In genomic region chr11:19811271-19811991, GRCm38 (mm10) we compare ENCODE assay signal across 21 mouse cellular contexts.
DNase-seq lines count a peak whose midpoint lies in the region; ATAC-seq and TF ChIP-seq lines count a peak whose summit lies in the region.
"Had no signal": no experiment of that assay in that cellular context is flagged by ENCODE, and none has a peak within 500 bp of the region (broad histone marks: within the 10 kb centered on the region; RNA-seq: fewer than 3 reads in every experiment).

No protein-coding gene starts in this region.

- H3K9ac ChIP-seq in heart, embryonic 12.5 days: no peak overlapping the region
- H3K9ac ChIP-seq in CH12.LX (ENCODE audit: insufficient read depth, low read depth) (no peak overlapping the region), ES-E14 (ENCODE audit: insufficient read depth, low read depth, low read length, poor library complexity, severe bottlenecking) (peak overlapping the region; percentile 40; the same call in 1 of the 2 replicates)
- H3K9ac ChIP-seq in forebrain, embryonic 13.5 days: no peak overlapping the region
- H3K9ac ChIP-seq: neural tube, embryonic 15.5 days; stomach, embryonic 15.5 days had no signal

- H3K27me3 ChIP-seq in heart, embryonic 12.5 days (replicated peaks): no peaks in the 10 kb centered on the region
- no peaks in the 10 kb centered on the region for H3K27me3 ChIP-seq in CH12.LX (replicated peaks)
- no peaks in the 10 kb centered on the region for H3K27me3 ChIP-seq in forebrain, embryonic 13.5 days
- H3K27me3 ChIP-seq: neural tube, embryonic 15.5 days; stomach, embryonic 15.5 days had no signal

- TF ChIP-seq POLR2A in CH12.LX (IDR thresholded peaks at IDR 0.05; ENCODE audit: low read depth, low read length): no peak

- intact Hi-C loops in heart, postnatal 25 days (cut with DNase I): no loop called here

- peak overlapping the region; percentile 25 for H3K4me2 ChIP-seq in heart, embryonic 12.5 days
- no peak overlapping the region for H3K4me2 ChIP-seq in CH12.LX (ENCODE audit: insufficient read depth, low read depth, poor library complexity, severe bottlenecking)
- H3K4me2 ChIP-seq in forebrain, embryonic 13.5 days: no peak overlapping the region
- H3K4me2 ChIP-seq: neural tube, embryonic 15.5 days; stomach, embryonic 15.5 days had no signal

- no peak for TF ChIP-seq RAD21 in CH12.LX (IDR thresholded peaks at IDR 0.05; ENCODE audit: low read depth, low read length)

- no peak for ATAC-seq in heart, embryonic 12.5 days (ENCODE audit: insufficient number of reproducible peaks, low FRiP score)
- ATAC-seq in forebrain, embryonic 13.5 days: peak; percentile 53; the same call in 1 of the 2 replicates
- no peak for ATAC-seq in activated CD4-positive, CD25-positive, alpha-beta regulatory T cell, adult 4 months
- ATAC-seq: inflammation-experienced regulatory T-cells, adult 6 months had no signal

- no peaks in the 10 kb centered on the region for H3K4me1 ChIP-seq in heart, embryonic 12.5 days (replicated peaks)
- peaks cover 8 to 33% of the 10 kb centered on the region in 2 experiments for H3K4me1 ChIP-seq in CH12.LX (ENCODE audit: control insufficient read depth in 1 of 2, insufficient read depth in 2 of 2)
- H3K4me1 ChIP-seq in ES-E14 (ENCODE audit: control insufficient read depth in 2 of 2, insufficient read depth in 2 of 2, low read length in 2 of 2, poor library complexity in 1 of 2): peaks cover 0 to 6% of the 10 kb centered on the region in 2 experiments; a peak in 1 of 4 replicates
- peaks cover 10% of the 10 kb centered on the region; the same call in 1 of the 2 replicates for H3K4me1 ChIP-seq in forebrain, embryonic 13.5 days
- H3K4me1 ChIP-seq: stomach, embryonic 15.5 days had no signal

- no peak for TF ChIP-seq CTCF in CH12.LX (conservative IDR thresholded peaks at IDR 0.05 in 1 of 2, IDR thresholded peaks at IDR 0.05 in 1 of 2; ENCODE audit: low read depth in 2 of 2, low read length in 2 of 2)

- no peaks in the 10 kb centered on the region for H3K36me3 ChIP-seq in heart, embryonic 12.5 days
- H3K36me3 ChIP-seq in CH12.LX (replicated peaks in 1 of 2; ENCODE audit: control insufficient read depth in 1 of 2, insufficient read depth in 1 of 2, low read length in 1 of 2) (no peaks in the 10 kb centered on the region), ES-E14 (ENCODE audit: control insufficient read depth, insufficient read depth, low read length, poor library complexity, severe bottlenecking) (no peaks in the 10 kb centered on the region)
- no peaks in the 10 kb centered on the region for H3K36me3 ChIP-seq in forebrain, embryonic 13.5 days (ENCODE audit: poor library complexity, severe bottlenecking)
- H3K36me3 ChIP-seq: neural tube, embryonic 15.5 days; stomach, embryonic 15.5 days had no signal

- WGBS in heart, embryonic 12.5 days: 32% methylated on average over 12 of the region's 12 CpGs
- 12% methylated on average over 12 of the region's 12 CpGs for WGBS in forebrain, embryonic 13.5 days

- H3K27ac ChIP-seq in heart, embryonic 12.5 days (ENCODE audit: poor library complexity, severe bottlenecking): no peak overlapping the region
- H3K27ac ChIP-seq in CH12.LX (ENCODE audit: insufficient read depth, low read depth) (no peak overlapping the region), ES-E14 (ENCODE audit: insufficient read depth, low read depth, low read length, poor library complexity, severe bottlenecking) (peak overlapping the region; percentile 69)
- H3K27ac ChIP-seq in forebrain, embryonic 13.5 days: no peak overlapping the region
- H3K27ac ChIP-seq: layer of hippocampus, adult 2 months; neural tube, embryonic 15.5 days; stomach, embryonic 15.5 days had no signal

- no peak overlapping the region for H3K4me3 ChIP-seq in heart, embryonic 12.5 days
- H3K4me3 ChIP-seq in CH12.LX (replicated peaks in 1 of 3; ENCODE audit: low read depth in 2 of 3, low read length in 2 of 3, poor library complexity in 1 of 3) (no peak overlapping the region), ES-E14 (ENCODE audit: insufficient read depth in 1 of 2, low read depth in 1 of 2, low read length in 2 of 2, poor library complexity in 1 of 2, severe bottlenecking in 1 of 2) (peak overlapping the region in 1 of 2 experiments; percentile 20; a peak in 2 of 4 replicates)
- H3K4me3 ChIP-seq in forebrain, embryonic 13.5 days: no peak overlapping the region
- H3K4me3 ChIP-seq: erythroblast, embryonic 14.5 days; layer of hippocampus, adult 2 months; neural tube, embryonic 15.5 days; stomach, embryonic 15.5 days had no signal

- no peak for DNase-seq in heart, postnatal 25 days (ENCODE audit: low spot score)
- DNase-seq in CH12.LX (ENCODE audit: extremely low read depth) (peak; percentile 52), ES-E14 (ENCODE audit: low read depth, low spot score) (peak; percentile 77)
- no peak for DNase-seq in adrenal gland, adult (ENCODE audit: inconsistent age in 2 of 2, low spot score in 1 of 2)
- no peak for DNase-seq in cerebellum, adult 8-10 months
- DNase-seq: adrenal gland, adult 2 months; cerebellum, adult 18-20 months; heart, postnatal 10 days; liver; lung, adult 2 months; lung, postnatal 4 days; retina, postnatal 1 day; thymus, postnatal 14 days had no signal

- H3K79me2 ChIP-seq in CH12.LX (replicated peaks; ENCODE audit: control insufficient read depth, extremely low read depth, insufficient read depth, poor library complexity, severe bottlenecking): no peaks in the 10 kb centered on the region

- dilution Hi-C loops in CH12.LX (cut with MboI; ENCODE audit: extremely low pct_ligation_motif_present, extremely low pct_unique_long_range_greater_than_20kb, low sequenced_read_pairs): no loop called here

- in situ Hi-C loops in CH12.LX (cut with MboI; ENCODE audit: low pct_ligation_motif_present, low pct_unique_long_range_greater_than_20kb, low sequenced_read_pairs) (no loop called here), ES-E14 (cut with MboI; ENCODE audit: low sequenced_read_pairs in 2 of 2, unreplicated experiment in 2 of 2) (no loop called here)

- TF ChIP-seq EP300 in CH12.LX (IDR thresholded peaks at IDR 0.05; ENCODE audit: low read length): peak; percentile 66

- peaks cover 7% of the 10 kb centered on the region for H3K9me3 ChIP-seq in heart, embryonic 12.5 days (replicated peaks)
- H3K9me3 ChIP-seq in CH12.LX (replicated peaks; ENCODE audit: low read length) (peaks cover 10% of the 10 kb centered on the region), ES-E14 (ENCODE audit: control insufficient read depth, insufficient read depth, low read depth, low read length) (no peaks in the 10 kb centered on the region)
- no peaks in the 10 kb centered on the region for H3K9me3 ChIP-seq in forebrain, embryonic 13.5 days (replicated peaks)
- H3K9me3 ChIP-seq: neural tube, embryonic 15.5 days; stomach, embryonic 15.5 days had no signal

TF ChIP-seq in CH12.LX, 34 proteins besides CTCF, POLR2A, EP300 and RAD21:
- no peak for TF ChIP-seq HCFC1 (IDR thresholded peaks at IDR 0.05; ENCODE audit: low read depth, low read length)
- peak; percentile 21; the same call in 1 of the 2 replicates for TF ChIP-seq IRF4 (IDR thresholded peaks at IDR 0.05; ENCODE audit: low read depth, low read length)
- TF ChIP-seq ELF1 (IDR thresholded peaks at IDR 0.05; ENCODE audit: low read depth, low read length): no peak
- 0 out of 2 replicates have a peak, but pooled peaks have one; percentile 2 for TF ChIP-seq JUN (IDR thresholded peaks at IDR 0.05; ENCODE audit: insufficient read depth, low read depth, low read length)
- TF ChIP-seq TCF12 (IDR thresholded peaks at IDR 0.05; ENCODE audit: low read depth, low read length): 0 out of 2 replicates have a peak, but pooled peaks have one; percentile 24
- TF ChIP-seq USF2 (conservative IDR thresholded peaks at IDR 0.05; ENCODE audit: low read depth, low read length): no peak

TF ChIP-seq in ES-E14, 5 proteins besides CTCF, POLR2A, EP300 and RAD21:
- TF ChIP-seq MAFK (IDR thresholded peaks at IDR 0.05; ENCODE audit: insufficient read depth, low read depth, low read length): no peak
- no peak for TF ChIP-seq ZC3H11A (IDR thresholded peaks at IDR 0.05; ENCODE audit: borderline replicate concordance, low read depth, low read length)
- no peak for TF ChIP-seq ZNF384 (IDR thresholded peaks at IDR 0.05; ENCODE audit: low read depth, low read length)

Comparison
In these comparisons a context has a peak if more than half of its experiments do, and no peak if none do; other contexts are left out.
1. DNase-seq: peak in CH12.LX (single experiment) and ES-E14 (single experiment); none in heart, postnatal 25 days (single experiment), adrenal gland, adult (0 of 2) and cerebellum, adult 8-10 months (single experiment).